In the genomic region with DNA sequence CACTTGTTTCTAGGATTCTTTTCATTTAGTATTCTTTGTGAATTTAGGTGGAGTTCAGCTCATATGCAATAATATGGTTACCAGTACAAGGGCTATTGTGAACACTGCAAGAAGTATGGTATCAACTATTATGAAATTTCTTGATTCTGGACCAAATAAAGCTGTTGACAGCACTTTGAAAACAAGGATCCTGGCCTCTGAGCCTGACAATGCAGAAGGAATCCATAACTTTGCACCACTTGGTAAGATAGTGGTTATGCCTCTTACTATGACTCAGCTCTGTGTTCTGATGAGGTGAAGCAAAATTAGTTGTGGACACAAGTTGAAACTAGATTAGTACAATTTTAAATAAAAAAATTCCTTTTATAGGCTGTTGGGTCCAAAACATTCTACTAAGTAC, we compare ENCODE assay signal across 25 mouse cellular contexts.
"Had no signal": no experiment of that assay in that cellular context is flagged by ENCODE, and none has a peak within 500 bp of the region (broad histone marks: within the 10 kb centered on the region; RNA-seq: fewer than 3 reads in every experiment).

No protein-coding gene starts in this region.

- DNase-seq: gastrocnemius, adult 2 months; gastrocnemius, postnatal 10 days; gastrocnemius, postnatal 25 days; heart, adult 18-20 months; heart, postnatal 10 days; heart, postnatal 36 days; kidney, adult 11 months; kidney, adult 2 months; kidney, adult 9 months; kidney, postnatal 14 days; kidney, postnatal 36 days; layer of hippocampus, adult 9-11 months; layer of hippocampus, postnatal 36 days; left cerebral cortex, postnatal 4 days; liver had no signal

- H3K27ac ChIP-seq: gastrocnemius, adult 2 months; heart, embryonic 10.5 days; hindbrain, embryonic 13.5 days; hindbrain, embryonic 15.5 days; hindbrain, postnatal 0 days; kidney, embryonic 15.5 days; kidney, postnatal 0 days; limb, embryonic 12.5 days had no signal

- H3K9me3 ChIP-seq: heart, embryonic 10.5 days; heart, embryonic 12.5 days; hindbrain, embryonic 13.5 days; hindbrain, embryonic 15.5 days; kidney, embryonic 15.5 days; limb, embryonic 12.5 days had no signal

- H3K4me2 ChIP-seq: heart, embryonic 12.5 days; hindbrain, embryonic 13.5 days; hindbrain, embryonic 15.5 days; kidney, embryonic 15.5 days; limb, embryonic 12.5 days; liver, embryonic 11.5 days had no signal

- H3K4me1 ChIP-seq: heart, embryonic 10.5 days; heart, embryonic 12.5 days; hindbrain, embryonic 13.5 days; hindbrain, embryonic 15.5 days; kidney, embryonic 15.5 days; limb, embryonic 12.5 days had no signal

- H3K4me3 ChIP-seq: gastrocnemius, adult 2 months; heart, embryonic 10.5 days; heart, embryonic 12.5 days; hindbrain, embryonic 13.5 days; hindbrain, embryonic 15.5 days; kidney, embryonic 15.5 days; limb, embryonic 12.5 days had no signal

- H3K27me3 ChIP-seq: heart, embryonic 12.5 days; hindbrain, embryonic 13.5 days; hindbrain, embryonic 15.5 days; kidney, embryonic 15.5 days; limb, embryonic 12.5 days had no signal

- H3K9ac ChIP-seq: heart, embryonic 12.5 days; hindbrain, embryonic 13.5 days; hindbrain, embryonic 15.5 days; kidney, embryonic 15.5 days; limb, embryonic 12.5 days had no signal

- ATAC-seq: hindbrain, postnatal 0 days; intestine, embryonic 16.5 days had no signal
